Mouse (Mus musculus) heart, postnatal 10 days (tissue): ENCODE results near the gene Isoc2a. TPM values are rescaled to one million over a fixed set of nuclear protein-coding genes. Genes with fewer than 3 reads are reported as not detected.
A peak's percentile ranks its signal among the peaks of the same experiment; 100 is the strongest.
"Not testable (repeated sequence)": the region's sequence is repeated elsewhere in the genome, so short reads cannot be mapped to it uniquely, and the experiment has no call there.

ENCODE experiments used
- DNase-seq, 2 experiments: peaks; one replicate each; pipeline ENCODE4 v3.0.0; 2021
- intact Hi-C: fragments of 180-260 bp; cut with DNase I; formaldehyde crosslinking; loops from one replicate; pipeline ENCODE4 v1.15.1; 2025
- total RNA-seq, 2 experiments: library from RNA; stranded (reverse); gene quantifications; 2 replicates each; pipeline ENCODE4 v1.2.3; 2021

The Isoc2a gene
- 10 to 100 TPM; 15.8 to 16.3 TPM for total RNA-seq

GRCm38 (mm10) chr7:4876753-4877221 lies at the start of gene Isoc2a:
Isoc2a (plus strand) TSS chr7:4877153.
- intact Hi-C loops, result no loop called here
- peak; percentile 91 to 92 for DNase-seq

GRCm38 (mm10) chr7:4830476-4830875 lies 46.5 kb upstream of the Isoc2a start:
- DNase-seq, result no peak
- intact Hi-C loops, result no loop called here

GRCm38 (mm10) chr7:4835631-4836327 lies 41.2 kb upstream of the Isoc2a start:
- intact Hi-C loops, result no loop called here
- DNase-seq, result no peak

GRCm38 (mm10) chr7:4836351-4836792 lies 40.6 kb upstream of the Isoc2a start:
- DNase-seq, result peak; percentile 44 to 61

GRCm38 (mm10) chr7:4837639-4838038 lies 39.3 kb upstream of the Isoc2a start:
- intact Hi-C loops, result no loop called here
- DNase-seq, result no peak

More at GRCm38 (mm10) chr7:4836351-4836792, 40.6 kb upstream of the Isoc2a start:
- intact Hi-C loops, result no loop called here

- intact Hi-C loops, result no loop called here
- no peak for DNase-seq
Observed at GRCm38 (mm10) chr7:4842077-4842476, 34.9 kb upstream of the Isoc2a start.

GRCm38 (mm10) chr7:4842634-4843131 lies 34.3 kb upstream of the Isoc2a start:
- no peak for DNase-seq
- intact Hi-C loops, result no loop called here

GRCm38 (mm10) chr7:4843604-4844244 lies 33.2 kb upstream of the Isoc2a start:
- intact Hi-C loops, result no loop called here
- DNase-seq, result no peak

- intact Hi-C loops, result no loop called here
- no peak for DNase-seq
Observed at GRCm38 (mm10) chr7:4844245-4844916, 32.6 kb upstream of the Isoc2a start, which contains the start of gene Shisa7. Shisa7 (minus strand) TSS chr7:4844696.

GRCm38 (mm10) chr7:4844917-4845309 lies 32.0 kb upstream of the Isoc2a start:
- intact Hi-C loops, result no loop called here
- DNase-seq, result peak; percentile 13 to 44

- no peak for DNase-seq
- intact Hi-C loops, result no loop called here
Observed at GRCm38 (mm10) chr7:4849372-4849771, 27.6 kb upstream of the Isoc2a start.

GRCm38 (mm10) chr7:4850621-4851314 lies 26.2 kb upstream of the Isoc2a start:
- no peak for DNase-seq
- intact Hi-C loops, result no loop called here

- intact Hi-C loops, result no loop called here
- no peak for DNase-seq
Observed at GRCm38 (mm10) chr7:4851315-4851688, 25.7 kb upstream of the Isoc2a start.

- no peak for DNase-seq
- intact Hi-C loops, result no loop called here
Observed at GRCm38 (mm10) chr7:4853613-4854012, 23.3 kb upstream of the Isoc2a start.

GRCm38 (mm10) chr7:4856508-4856907 lies 20.4 kb upstream of the Isoc2a start:
- DNase-seq, result no peak
- intact Hi-C loops, result no loop called here

GRCm38 (mm10) chr7:4857321-4857720 lies 19.6 kb upstream of the Isoc2a start:
- DNase-seq, result no peak
- intact Hi-C loops, result no loop called here

- no peak for DNase-seq
- intact Hi-C loops, result no loop called here
Observed at GRCm38 (mm10) chr7:4859418-4859978, 17.5 kb upstream of the Isoc2a start.

GRCm38 (mm10) chr7:4860926-4861325 lies 16.0 kb upstream of the Isoc2a start:
- intact Hi-C loops, DNase-seq: not testable (repeated sequence)

- peak; percentile 52 to 64 for DNase-seq
- intact Hi-C loops, result no loop called here
Observed at GRCm38 (mm10) chr7:4863041-4863440, 13.9 kb upstream of the Isoc2a start.

- no peak for DNase-seq
- intact Hi-C loops, result no loop called here
Observed at GRCm38 (mm10) chr7:4863541-4864080, 13.3 kb upstream of the Isoc2a start.
